ENCODE assay signal across 25 mouse cellular contexts in the genomic region with DNA sequence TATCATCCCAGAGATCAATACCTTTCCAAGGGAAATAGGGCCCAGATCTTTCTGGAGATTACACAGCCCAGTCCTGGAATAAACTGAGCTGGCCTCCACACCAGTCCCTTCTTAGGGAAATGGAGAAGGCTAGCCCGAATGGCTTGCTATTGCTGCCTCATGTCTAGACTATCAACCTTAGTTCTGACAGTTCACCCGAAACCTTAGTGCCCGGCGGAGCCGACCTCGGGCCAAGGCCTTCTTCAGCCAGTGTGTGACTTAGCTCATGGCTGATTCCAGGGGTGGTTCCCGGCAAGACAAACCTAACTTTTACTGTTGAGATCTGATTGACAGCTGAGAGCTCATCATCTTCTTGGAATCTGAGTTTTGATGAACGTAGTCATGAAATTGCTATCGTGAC.
DNase-seq lines count a peak whose midpoint lies in the region; ATAC-seq and TF ChIP-seq lines count a peak whose summit lies in the region.
"Had no signal": no experiment of that assay in that cellular context is flagged by ENCODE, and none has a peak within 500 bp of the region (broad histone marks: within the 10 kb centered on the region; RNA-seq: fewer than 3 reads in every experiment).

No protein-coding gene starts in this region.

- H3K4me2 ChIP-seq in lung, embryonic 14.5 days: no peak overlapping the region
- no peak overlapping the region for H3K4me2 ChIP-seq in intestine, embryonic 15.5 days (replicated peaks)
- no peak overlapping the region; the same call in 1 of the 2 replicates for H3K4me2 ChIP-seq in stomach, embryonic 15.5 days
- H3K4me2 ChIP-seq: heart, embryonic 15.5 days; limb, embryonic 12.5 days; liver, embryonic 13.5 days had no signal

- H3K4me1 ChIP-seq in lung, embryonic 14.5 days (ENCODE audit: insufficient read depth): peaks cover 43% of the 10 kb centered on the region
- H3K4me1 ChIP-seq in intestine, embryonic 15.5 days (replicated peaks): peaks cover 56% of the 10 kb centered on the region
- peaks cover 14% of the 10 kb centered on the region; the same call in 1 of the 2 replicates for H3K4me1 ChIP-seq in stomach, embryonic 15.5 days
- H3K4me1 ChIP-seq in midbrain, embryonic 10.5 days: peaks cover 16% of the 10 kb centered on the region

- H3K4me3 ChIP-seq in lung, embryonic 14.5 days (ENCODE audit: low read depth, low read length): no peak overlapping the region
- H3K4me3 ChIP-seq in intestine, embryonic 15.5 days (replicated peaks): no peak overlapping the region
- H3K4me3 ChIP-seq in stomach, embryonic 15.5 days (replicated peaks): no peak overlapping the region
- H3K4me3 ChIP-seq in midbrain, embryonic 10.5 days: no peak overlapping the region
- H3K4me3 ChIP-seq: forebrain, embryonic 10.5 days; heart, embryonic 15.5 days; limb, embryonic 12.5 days; liver, embryonic 13.5 days; megakaryocyte, embryonic 14.5 days had no signal

- H3K27me3 ChIP-seq in lung, embryonic 14.5 days (ENCODE audit: insufficient read depth, low read length): no peaks in the 10 kb centered on the region
- no peaks in the 10 kb centered on the region for H3K27me3 ChIP-seq in intestine, embryonic 15.5 days (replicated peaks)
- H3K27me3 ChIP-seq in stomach, embryonic 15.5 days (replicated peaks): no peaks in the 10 kb centered on the region
- H3K27me3 ChIP-seq in midbrain, embryonic 10.5 days (ENCODE audit: low read depth, poor library complexity, severe bottlenecking): no peaks in the 10 kb centered on the region
- H3K27me3 ChIP-seq: heart, embryonic 15.5 days; limb, embryonic 12.5 days; liver, embryonic 13.5 days had no signal

- 61% methylated on average over 9 of the region's 9 CpGs for WGBS in lung, embryonic 14.5 days
- 54% methylated on average over 9 of the region's 9 CpGs for WGBS in intestine, embryonic 15.5 days
- 54% methylated on average over 9 of the region's 9 CpGs for WGBS in stomach, embryonic 15.5 days
- WGBS in midbrain, embryonic 10.5 days: 89% methylated on average over 9 of the region's 9 CpGs

- peak; percentile 44 for DNase-seq in adrenal gland, postnatal 14 days
- DNase-seq in adrenal gland, postnatal 10 days: no peak
- no peak for DNase-seq in lung, embryonic 14.5 days
- no peak for DNase-seq in lung, postnatal 14 days
- DNase-seq in midbrain, embryonic 10.5 days (ENCODE audit: low spot score): no peak
- no peak for DNase-seq in c-Kit-positive CD71-positive TER-119-positive erythroid progenitor cells, embryonic 14.5 days (ENCODE audit: low spot score)
- DNase-seq: cerebellum, adult 11-12 months; cerebellum, postnatal 14 days; gastrocnemius, postnatal 36 days; kidney, adult 8-10 months; kidney, postnatal 14 days; layer of hippocampus, postnatal 36 days; liver, embryonic 13.5 days; lung, adult 2 months; midbrain, embryonic 14.5 days; thymus, postnatal 25 days had no signal

- no peak for TF ChIP-seq CTCF in lung, embryonic 14.5 days (IDR thresholded peaks at IDR 0.05; ENCODE audit: low read depth)

- no peaks in the 10 kb centered on the region for H3K9me3 ChIP-seq in lung, embryonic 14.5 days (ENCODE audit: low read depth, low read length)
- H3K9me3 ChIP-seq in intestine, embryonic 15.5 days: no peaks in the 10 kb centered on the region
- no peaks in the 10 kb centered on the region for H3K9me3 ChIP-seq in stomach, embryonic 15.5 days
- no peaks in the 10 kb centered on the region for H3K9me3 ChIP-seq in midbrain, embryonic 10.5 days (replicated peaks)
- H3K9me3 ChIP-seq: forebrain, embryonic 10.5 days; heart, embryonic 15.5 days; limb, embryonic 12.5 days; liver, embryonic 13.5 days; megakaryocyte, embryonic 14.5 days had no signal

- H3K27ac ChIP-seq in lung, embryonic 14.5 days (ENCODE audit: low read depth): peak overlapping the region; percentile 86
- H3K27ac ChIP-seq in intestine, embryonic 15.5 days: peak overlapping the region; percentile 92
- peak overlapping the region; percentile 93 for H3K27ac ChIP-seq in stomach, embryonic 15.5 days
- H3K27ac ChIP-seq in midbrain, embryonic 10.5 days (replicated peaks): no peak overlapping the region
- H3K27ac ChIP-seq: forebrain, embryonic 10.5 days; limb, embryonic 12.5 days; liver, embryonic 13.5 days had no signal

- ATAC-seq in lung, embryonic 14.5 days (ENCODE audit: insufficient read depth): no peak
- no peak for ATAC-seq in intestine, embryonic 15.5 days
- ATAC-seq in stomach, embryonic 15.5 days (ENCODE audit: insufficient read depth, low FRiP score, low read depth): no peak
- ATAC-seq: CD4-positive, CD25-positive, alpha-beta regulatory T cell, adult 4 months; forebrain, embryonic 16.5 days; hindbrain, embryonic 16.5 days had no signal

- H3K9ac ChIP-seq in lung, embryonic 14.5 days: no peak overlapping the region
- 0 out of 2 replicates have a peak overlapping the region, but pooled peaks have one; percentile 17 for H3K9ac ChIP-seq in intestine, embryonic 15.5 days
- no peak overlapping the region for H3K9ac ChIP-seq in stomach, embryonic 15.5 days
- H3K9ac ChIP-seq: heart, embryonic 15.5 days; limb, embryonic 12.5 days; liver, embryonic 13.5 days had no signal

- H3K36me3 ChIP-seq in lung, embryonic 14.5 days (ENCODE audit: insufficient read depth): no peaks in the 10 kb centered on the region
- H3K36me3 ChIP-seq in intestine, embryonic 15.5 days: peaks cover 10% of the 10 kb centered on the region
- no peaks in the 10 kb centered on the region for H3K36me3 ChIP-seq in stomach, embryonic 15.5 days
- peaks cover 4% of the 10 kb centered on the region; the same call in 1 of the 2 replicates for H3K36me3 ChIP-seq in midbrain, embryonic 10.5 days
- H3K36me3 ChIP-seq: heart, embryonic 15.5 days; liver, embryonic 13.5 days had no signal
